Mouse (Mus musculus) cortical plate, adult 2 months (tissue): Measurements from ENCODE around the gene Gm21988.

Source experiments
- CTCF ChIP-seq: fragments of 200-500 bp; IDR thresholded peaks from 2 replicates; pipeline ENCODE4 v1.5.1; 2011; ENCODE audit warnings: mild to moderate bottlenecking, control low read depth, low read length; ENCODE audit not compliant: insufficient read depth; ENCODE audit errors: extremely low read depth
- POLR2A ChIP-seq: fragments of 200-500 bp; IDR thresholded peaks from 2 replicates; pipeline ENCODE4 v1.6.1; 2011; ENCODE audit warnings: mild to moderate bottlenecking, low read length, control low read depth; ENCODE audit not compliant: insufficient read depth; ENCODE audit errors: extremely low read depth

DNA sequence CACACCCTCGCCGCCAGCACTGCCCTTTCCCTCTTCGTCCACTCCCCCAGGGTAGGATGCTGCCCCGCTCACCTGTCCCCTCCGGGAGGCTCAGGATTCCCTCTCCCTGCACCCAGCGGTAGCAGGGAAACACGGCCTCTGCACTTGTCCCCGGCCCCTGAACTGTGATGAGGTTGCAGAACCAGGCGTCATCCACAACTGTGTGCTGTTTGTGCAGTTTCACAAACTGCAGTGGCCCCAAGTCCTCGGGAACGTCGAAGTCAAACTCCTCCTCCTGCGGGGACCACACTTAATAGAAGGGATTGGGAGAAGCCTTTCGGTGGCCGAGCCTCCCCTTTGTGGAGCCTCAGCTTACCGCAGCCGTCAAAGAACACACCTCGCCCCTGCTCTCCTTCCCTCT is 14.7 kb upstream of the Gm21988 start:
- TF ChIP-seq CTCF (no peak), POLR2A (no peak)
